Mouse (Mus musculus): ENCODE results near the gene Mvd.

Gene Mvd

DNA sequence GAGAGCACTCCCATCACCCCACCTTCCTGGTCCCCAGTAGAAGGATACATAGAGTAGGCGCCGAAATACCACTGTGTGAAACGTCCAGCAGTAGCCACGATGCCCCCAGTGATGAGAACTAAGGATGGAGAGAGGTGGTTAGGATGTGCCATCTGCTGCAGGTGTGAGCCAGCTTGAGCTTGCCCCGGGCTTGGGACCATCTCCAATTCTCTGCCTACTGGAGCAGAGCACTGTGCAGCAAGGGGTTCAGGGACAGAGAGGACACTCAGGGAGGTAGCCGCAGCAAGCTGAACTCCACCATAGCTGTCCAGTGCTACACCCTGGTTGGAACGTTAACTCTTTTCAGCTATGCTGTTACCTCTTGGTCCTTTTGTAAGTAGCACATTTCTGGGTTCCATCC is 15.6 kb downstream of the Mvd start:
- DNase-seq (ENCODE audit: low spot score in 2 of 2): no peak

DNA sequence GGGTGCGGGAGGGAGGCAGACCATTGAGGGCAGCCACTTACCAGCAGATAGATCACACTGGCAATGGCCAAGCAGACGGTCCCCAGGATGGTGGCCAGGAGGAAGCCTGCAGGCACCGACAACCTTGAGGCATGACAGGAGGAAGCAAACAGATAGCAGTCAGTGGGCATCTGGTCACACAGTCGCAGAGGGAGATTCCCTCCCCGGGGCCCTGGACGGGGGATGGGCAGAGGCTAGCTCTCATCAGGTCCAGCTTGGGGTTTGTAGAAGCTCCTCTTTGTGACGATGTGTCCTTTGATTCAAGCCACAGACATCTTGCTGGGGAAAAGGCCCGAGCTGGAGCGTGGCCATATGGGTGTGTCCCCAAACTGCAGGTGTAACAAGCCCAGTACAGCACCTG is 17.1 kb downstream of the Mvd start:
- no peak for DNase-seq (ENCODE audit: low spot score in 2 of 2)

DNA sequence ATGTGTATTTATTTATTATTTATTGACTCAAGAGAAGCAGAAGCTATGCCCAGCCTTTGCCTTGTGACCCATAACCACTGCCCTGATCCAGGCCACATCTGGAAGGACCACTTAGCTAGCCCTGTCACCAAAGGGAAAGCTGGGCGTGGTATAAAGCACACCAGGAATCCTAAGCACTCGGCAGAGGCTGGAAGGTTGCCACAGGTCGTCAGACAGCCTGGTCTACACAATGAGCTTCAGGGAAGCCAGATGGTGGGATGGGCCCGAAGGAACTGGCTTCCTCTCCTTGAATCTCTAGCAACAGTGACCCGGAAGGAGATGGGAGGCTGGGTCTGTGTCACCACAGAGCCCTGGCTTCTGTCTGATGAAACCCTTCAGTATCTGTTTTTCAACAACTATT is 19.6 kb downstream of the Mvd start:
- no peak for DNase-seq (ENCODE audit: low spot score in 2 of 2)

DNA sequence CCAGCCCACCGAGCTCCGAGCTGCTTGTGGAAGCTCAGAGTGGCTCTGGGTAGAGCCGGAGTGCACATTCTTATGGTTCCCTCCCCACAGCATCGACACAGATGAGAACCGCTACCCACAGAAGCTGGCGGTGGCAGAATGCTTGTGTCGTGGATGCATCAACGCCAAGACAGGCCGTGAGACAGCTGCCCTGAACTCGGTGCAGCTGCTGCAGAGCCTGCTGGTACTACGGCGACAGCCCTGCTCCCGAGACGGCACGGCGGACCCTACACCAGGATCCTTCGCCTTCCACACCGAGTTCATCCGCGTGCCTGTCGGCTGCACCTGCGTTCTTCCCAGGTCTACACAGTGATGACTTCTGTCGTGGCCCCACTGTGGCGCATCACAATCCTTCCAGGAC is 20.0 kb downstream of the Mvd start:
- no peak for DNase-seq (ENCODE audit: low spot score in 2 of 2)

DNA sequence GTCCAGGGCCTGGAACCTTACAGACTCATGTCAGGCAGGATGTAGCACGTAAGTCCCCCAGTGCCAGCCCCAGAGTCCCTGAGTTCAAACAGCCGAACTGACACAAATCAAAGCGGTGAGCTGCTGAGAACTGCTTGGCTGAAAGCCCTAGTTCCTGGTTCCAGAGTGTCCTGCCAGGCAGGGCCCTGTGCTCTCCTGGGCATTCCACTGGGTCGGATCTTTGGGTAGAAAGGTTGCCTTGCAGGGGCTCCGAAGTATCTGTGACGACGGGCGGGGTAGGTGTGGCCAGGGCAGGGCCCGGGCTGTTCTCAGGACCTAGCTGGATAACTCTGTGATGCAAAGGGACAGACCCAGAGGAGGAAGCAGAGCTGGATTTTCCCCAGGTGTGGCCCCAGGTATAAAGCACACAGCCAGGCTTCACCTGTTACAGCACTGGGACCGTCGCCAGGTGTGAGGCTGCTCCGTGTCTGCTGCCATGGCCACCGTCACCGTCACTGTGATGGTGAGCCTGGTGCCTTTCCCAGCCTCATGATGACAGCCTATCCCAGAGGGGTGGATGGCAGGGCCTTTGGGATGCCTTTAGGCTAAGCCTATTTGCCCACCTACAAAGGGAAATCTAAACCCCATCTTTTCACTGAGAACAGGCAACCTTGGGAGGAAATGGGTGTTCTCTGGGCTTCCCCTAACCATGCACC is 21.7 kb downstream of the Mvd start, which contains the start of gene Il17c:
Il17c (plus strand) TSS at position 645 of the 695 bp plus-strand sequence.
- no peak for DNase-seq (ENCODE audit: low spot score in 2 of 2)

GRCm38 (mm10) chr8:122419881-122420555 is 23.2 kb downstream of the Mvd start:
- DNase-seq (ENCODE audit: low spot score in 2 of 2): no peak

GRCm38 (mm10) chr8:122415554-122415953 is 27.7 kb downstream of the Mvd start:
- no peak for DNase-seq (ENCODE audit: low spot score in 2 of 2)

GRCm38 (mm10) chr8:122414311-122414710 is 28.9 kb downstream of the Mvd start:
- no peak for DNase-seq (ENCODE audit: low spot score in 2 of 2)

DNA sequence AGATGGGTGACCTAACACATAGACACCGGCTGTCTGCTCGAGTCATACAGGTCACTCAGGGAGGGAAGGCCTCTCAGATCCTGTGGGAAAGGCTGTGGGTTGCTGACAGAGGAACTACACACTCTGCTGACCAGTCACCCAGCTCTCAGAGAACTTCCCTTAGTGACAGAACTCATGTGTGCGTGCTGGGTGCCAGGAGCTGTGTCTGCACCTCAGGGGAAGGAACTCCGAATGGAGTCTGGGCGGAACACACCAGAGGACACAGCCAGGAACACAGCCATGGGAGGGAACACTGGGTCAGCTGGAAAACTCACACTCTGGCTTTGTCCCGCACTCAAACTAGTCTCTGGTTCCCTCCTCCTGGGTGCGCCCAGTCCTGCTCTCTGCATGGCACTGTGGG is 35.5 kb downstream of the Mvd start:
- DNase-seq (ENCODE audit: low spot score in 2 of 2): no peak

DNA sequence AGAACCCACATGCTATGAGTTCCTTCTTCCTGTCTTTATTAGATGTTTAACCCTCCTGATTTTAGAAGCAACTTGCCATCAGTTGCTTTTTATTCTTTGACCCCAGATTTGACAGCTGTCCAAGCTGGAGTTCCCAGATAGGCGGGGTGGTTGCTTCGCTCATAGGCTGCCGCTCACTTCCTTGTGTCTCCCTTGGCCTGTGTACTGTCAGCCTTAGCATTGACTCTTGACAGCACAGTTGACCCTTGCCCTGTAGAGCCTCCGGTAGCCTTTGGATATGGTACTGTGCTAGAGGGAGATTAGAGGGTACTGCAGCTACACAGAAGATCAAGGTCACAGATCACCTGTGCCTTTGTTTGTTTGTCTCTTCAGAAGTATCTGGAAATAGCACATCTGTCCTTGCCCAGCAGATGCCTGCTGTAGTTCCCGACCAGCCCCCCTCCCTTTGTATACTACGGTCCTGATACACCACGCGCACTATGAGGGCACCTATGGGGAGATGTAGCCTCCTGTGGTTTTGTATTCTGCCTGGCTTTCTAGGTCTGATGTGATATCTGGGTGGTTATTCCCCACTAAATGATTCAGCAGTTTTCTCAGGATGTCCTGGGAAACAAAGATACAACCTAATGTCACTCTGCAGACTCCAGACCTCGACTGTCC is 37.9 kb downstream of the Mvd start:
- no peak for DNase-seq (ENCODE audit: low spot score in 2 of 2)

GRCm38 (mm10) chr8:122398186-122398585 is 45.0 kb downstream of the Mvd start:
- DNase-seq (ENCODE audit: low spot score in 2 of 2): no peak

DNA sequence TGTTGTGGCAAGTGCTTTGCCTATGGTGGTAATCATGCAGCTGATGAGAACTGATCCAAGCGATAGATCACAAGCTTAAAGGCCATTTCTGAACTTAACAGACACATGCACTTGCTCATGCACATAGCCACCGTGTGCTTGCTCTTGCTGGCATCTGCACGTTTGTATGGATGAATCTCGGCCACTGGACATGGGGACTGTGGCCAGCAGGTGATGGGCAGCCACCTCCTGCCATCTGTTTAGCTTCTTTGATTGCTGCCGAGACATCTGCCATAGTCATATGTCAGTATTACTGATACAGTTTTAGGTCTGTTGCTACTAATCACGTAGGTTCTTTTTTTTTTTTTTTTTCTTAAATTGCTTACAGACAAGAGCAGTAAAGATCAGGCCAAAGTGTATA is 47.9 kb downstream of the Mvd start:
- DNase-seq (ENCODE audit: low spot score in 2 of 2): no peak

DNA sequence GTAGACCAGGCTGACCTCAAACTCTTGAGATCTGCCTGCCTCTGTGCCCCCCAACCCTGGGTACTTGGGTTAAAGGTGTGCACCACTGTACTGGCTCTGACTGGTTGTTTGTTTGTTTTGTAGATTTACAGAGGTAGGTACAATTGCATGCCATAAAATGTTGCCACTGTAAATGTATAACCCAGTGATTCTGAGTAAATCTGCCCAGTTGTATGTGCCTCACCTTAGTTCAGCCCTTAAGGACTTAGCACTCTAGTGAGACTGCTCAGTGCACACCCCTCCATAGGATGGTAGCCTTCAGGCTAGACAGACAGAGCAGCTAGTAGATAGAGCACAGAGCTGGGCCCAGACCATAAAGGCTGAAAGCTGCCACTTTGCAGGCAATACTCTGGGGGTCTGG is 49.5 kb downstream of the Mvd start:
- no peak for DNase-seq (ENCODE audit: low spot score in 2 of 2)

DNA sequence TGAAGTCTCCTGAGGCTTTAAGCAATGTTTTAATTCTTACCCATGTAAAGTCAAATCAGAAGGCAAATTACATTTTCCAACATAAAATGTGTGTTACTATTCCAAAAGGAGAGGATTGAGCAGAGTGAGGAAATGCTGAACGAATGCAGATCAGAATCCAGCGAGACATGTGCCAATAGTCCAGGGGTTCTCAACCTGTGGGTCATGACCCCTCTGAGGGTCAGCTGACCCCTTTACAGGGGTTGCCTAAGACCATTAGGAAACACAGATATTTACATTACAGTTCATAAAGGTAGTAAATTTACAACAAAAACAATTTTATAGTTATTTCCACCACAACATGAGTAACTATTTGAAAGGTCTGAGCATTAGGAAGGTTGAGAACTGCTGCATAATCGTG is 52.5 kb downstream of the Mvd start:
- DNase-seq (ENCODE audit: low spot score in 2 of 2): no peak

GRCm38 (mm10) chr8:122389357-122389756 is 53.9 kb downstream of the Mvd start:
- DNase-seq (ENCODE audit: low spot score in 2 of 2): no peak
